Mouse (Mus musculus) hindbrain, embryonic 11.5 days (tissue): ENCODE data around the gene Amz2. TPM values are rescaled to one million over a fixed set of nuclear protein-coding genes. Genes with fewer than 3 reads are reported as not detected.
A peak's percentile ranks its signal among the peaks of the same experiment; 100 is the strongest.
"Not testable (repeated sequence)": the region's sequence is repeated elsewhere in the genome, so short reads cannot be mapped to it uniquely, and the experiment has no call there.

ENCODE experiments used
- ATAC-seq: fragments of 200-750 bp; cut with Nextera tagmentation; 2 replicates; pipeline ENCODE4 v1.8.0; 2017; ENCODE audit warnings: mild to moderate bottlenecking, moderate TSS enrichment, moderate library complexity; ENCODE audit not compliant: low FRiP score
- DNase-seq: peaks from one replicate; pipeline ENCODE4 v3.0.0-alpha.2; 2015; ENCODE audit warnings: low spot score
- H3K27ac ChIP-seq: fragments of 300-500 bp; sonication (generic); 2 replicates; pipeline ENCODE4 v1.5.1; 2014; ENCODE audit warnings: mild to moderate bottlenecking, low read depth, low read length
- H3K27me3 ChIP-seq: fragments of 300-500 bp; sonication (generic); 2 replicates; pipeline ENCODE4 v1.6.1; 2014; ENCODE audit warnings: mild to moderate bottlenecking, low read length, moderate library complexity, mixed read lengths; ENCODE audit not compliant: control insufficient read depth, insufficient read depth
- H3K36me3 ChIP-seq: fragments of 300-500 bp; sonication (generic); 2 replicates; pipeline ENCODE4 v1.6.1; 2014; ENCODE audit warnings: mild to moderate bottlenecking, low read length, moderate library complexity, mixed read lengths; ENCODE audit not compliant: control insufficient read depth, insufficient read depth
- H3K4me1 ChIP-seq: fragments of 300-500 bp; sonication (generic); replicated peaks from 2 replicates; pipeline ENCODE4 v1.6.1; 2014; ENCODE audit warnings: low read length, mixed read lengths; ENCODE audit not compliant: control insufficient read depth, insufficient read depth
- H3K4me2 ChIP-seq: fragments of 300-500 bp; sonication (generic); replicated peaks from 2 replicates; pipeline ENCODE4 v1.6.1; 2014; ENCODE audit warnings: mild to moderate bottlenecking, low read depth, low read length
- H3K4me3 ChIP-seq: fragments of 300-500 bp; sonication (generic); 2 replicates; pipeline ENCODE4 v1.5.1; 2014; ENCODE audit warnings: low read depth, low read length
- H3K9ac ChIP-seq: fragments of 300-500 bp; sonication (generic); 2 replicates; pipeline ENCODE4 v1.6.1; 2014; ENCODE audit warnings: low read depth, low read length
- H3K9me3 ChIP-seq: fragments of 300-500 bp; sonication (generic); 2 replicates; pipeline ENCODE4 v1.6.1; 2016; ENCODE audit warnings: low read length; ENCODE audit not compliant: control insufficient read depth
- WGBS: fragments of 180-500 bp; shearing (Covaris S2); extraction: QIAGEN DNeasy Blood & Tissue Kit; methylation state at CpG from one replicate; pipeline ENCODE4 v1.1.7; 2014; 5-methylcytosine and 5-hydroxymethylcytosine counted together
- polyA plus RNA-seq: library from polyadenylated mRNA; unstranded; fragments of >200 nt; fragmentation: Nextera tagmentation; extraction: Ambion mirVana; gene quantifications from 2 replicates; pipeline ENCODE4 v1.2.1, GENCODE M21; 2014

Gene Amz2
- polyA plus RNA-seq, 1 experiment from 2014 or later: 50.4 TPM

DNA sequence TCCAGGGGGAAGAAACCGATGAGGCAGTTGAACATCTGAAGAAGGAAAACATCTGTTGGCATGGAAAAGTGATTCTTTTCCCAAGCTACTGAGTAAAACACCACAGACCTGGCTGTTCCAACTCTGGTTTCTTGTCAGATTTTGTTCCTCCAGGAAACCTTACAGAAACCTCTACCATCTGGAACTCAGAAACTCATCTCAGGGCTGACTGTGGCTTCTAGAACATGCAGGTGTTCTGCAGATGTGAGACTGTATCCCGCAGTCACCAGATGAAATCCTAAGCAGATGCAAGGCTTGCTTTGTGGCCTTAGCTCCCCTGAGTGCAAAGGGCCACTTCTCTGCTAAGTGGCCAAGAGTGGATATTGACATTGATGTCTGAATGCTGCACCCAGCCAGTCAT lies 64.0 kb downstream of the Amz2 start:
- DNase-seq (no peak), ATAC-seq (no peak)
- no peak overlapping the region for H3K4me3 ChIP-seq
- H3K27me3 ChIP-seq: no peaks in the 10 kb centered on the region
- H3K4me1 ChIP-seq: no peaks in the 10 kb centered on the region
- H3K4me2 ChIP-seq: no peak overlapping the region
- WGBS: 85% methylated on average over 2 of the region's 2 CpGs
- H3K27ac ChIP-seq: no peak overlapping the region
- H3K9ac ChIP-seq: no peak overlapping the region
- H3K9me3 ChIP-seq: no peaks in the 10 kb centered on the region
- H3K36me3 ChIP-seq: no peaks in the 10 kb centered on the region

DNA sequence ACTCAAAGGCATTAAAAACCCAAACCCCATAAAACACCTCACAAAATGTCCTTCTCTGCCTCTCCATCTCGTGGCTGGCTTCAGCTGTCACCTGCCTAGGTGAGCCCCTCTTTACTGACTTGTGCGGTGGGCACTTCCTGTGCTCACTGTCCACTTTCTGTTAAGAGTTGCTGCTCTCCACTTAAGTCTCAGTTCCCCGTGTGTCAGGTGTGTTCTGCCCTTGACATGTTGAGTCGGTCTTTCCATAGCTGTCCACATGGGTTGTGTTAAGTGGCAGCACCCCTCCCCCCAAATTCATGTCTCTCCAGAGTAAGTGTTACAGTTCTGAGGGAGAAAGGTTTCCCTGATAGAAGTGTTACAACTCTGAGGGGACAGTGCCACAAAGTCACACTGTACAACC lies 66.1 kb downstream of the Amz2 start:
- H3K4me2 ChIP-seq: no peak overlapping the region
- no peaks in the 10 kb centered on the region for H3K36me3 ChIP-seq
- H3K4me3 ChIP-seq: no peak overlapping the region
- no peaks in the 10 kb centered on the region for H3K4me1 ChIP-seq
- no peaks in the 10 kb centered on the region for H3K27me3 ChIP-seq
- DNase-seq (no peak), ATAC-seq (no peak)
- no peak overlapping the region for H3K9ac ChIP-seq
- H3K9me3 ChIP-seq: no peaks in the 10 kb centered on the region
- H3K27ac ChIP-seq: no peak overlapping the region
- WGBS: 88% methylated on average over 4 of the region's 4 CpGs

DNA sequence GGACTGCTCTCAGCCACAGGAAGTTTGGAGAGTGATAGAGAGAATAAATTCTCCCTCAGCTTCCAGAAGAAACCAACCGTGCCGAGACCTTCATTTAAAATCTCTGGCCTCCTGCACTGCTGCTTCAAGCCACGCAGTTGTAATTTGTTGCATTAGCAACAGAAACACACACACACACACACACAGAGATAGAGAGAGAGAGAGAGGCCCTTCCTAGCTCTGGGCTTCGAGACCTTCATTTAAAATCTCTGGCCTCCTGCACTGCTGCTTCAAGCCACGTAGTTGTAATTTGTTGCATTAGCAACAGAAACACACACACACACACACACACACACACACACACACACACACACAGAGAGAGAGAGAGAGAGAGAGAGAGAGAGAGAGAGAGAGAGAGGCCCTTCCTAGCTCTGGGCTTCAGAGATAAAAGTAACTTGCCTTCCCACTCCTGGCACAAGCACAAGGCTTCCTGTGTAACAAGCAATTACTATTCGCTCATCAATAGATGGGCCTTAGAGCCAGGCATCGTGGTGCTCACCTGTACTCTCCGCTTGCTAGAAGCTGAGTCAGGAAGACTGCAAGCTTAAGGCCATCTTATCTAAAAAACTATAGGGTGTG lies 67.2 kb downstream of the Amz2 start:
- H3K9ac ChIP-seq, ATAC-seq, H3K36me3 ChIP-seq, H3K4me1 ChIP-seq, H3K4me3 ChIP-seq, H3K27me3 ChIP-seq, H3K4me2 ChIP-seq, H3K27ac ChIP-seq, H3K9me3 ChIP-seq, DNase-seq: not testable (repeated sequence)
- WGBS: 81% methylated on average over 8 of the region's 8 CpGs

DNA sequence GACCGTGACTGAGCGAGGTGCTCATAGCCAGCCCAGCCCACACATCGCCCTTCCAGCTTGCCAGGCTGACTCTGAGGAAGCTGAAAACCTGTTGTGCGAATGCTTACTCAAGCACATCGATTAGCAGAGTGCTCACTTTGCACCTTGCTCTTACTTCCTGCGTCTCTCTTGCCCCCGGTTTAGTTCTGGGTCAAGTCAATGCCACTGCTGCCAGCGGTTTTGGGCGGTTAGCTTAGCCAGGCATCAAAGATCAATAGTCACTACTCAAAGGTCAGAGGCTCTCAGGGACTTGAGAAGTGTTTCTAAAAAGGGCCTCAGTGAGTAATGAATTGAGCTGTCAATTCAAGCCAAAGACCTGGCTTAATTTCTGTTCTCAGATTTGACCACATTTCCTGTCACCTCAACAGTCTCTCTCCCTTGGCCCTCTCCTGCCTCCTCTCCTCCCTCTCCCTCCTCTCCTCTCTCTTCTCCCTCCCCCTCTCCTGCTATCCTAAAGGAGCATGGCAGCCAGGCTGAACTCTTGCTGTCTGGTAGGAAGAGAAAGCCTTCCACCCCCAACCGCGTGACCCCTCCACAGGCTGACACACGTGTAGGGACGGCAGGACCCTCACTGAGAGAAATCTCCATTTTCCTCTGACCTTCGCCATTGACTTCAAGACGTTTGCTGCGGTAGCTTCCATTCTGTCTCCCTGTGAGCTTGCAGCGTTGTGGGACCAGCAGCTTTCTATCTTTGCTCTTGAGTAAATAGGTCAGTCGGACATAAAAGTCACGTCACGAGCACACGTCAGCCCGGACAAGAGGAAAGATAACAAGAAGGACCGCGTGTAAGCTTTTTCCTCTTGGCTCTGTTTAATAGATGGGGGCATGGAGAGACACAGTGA lies 69.4 kb downstream of the Amz2 start:
- Histone ChIP-seq H3K9ac (no peak overlapping the region), H3K27ac (no peak overlapping the region), H3K4me2 (no peak overlapping the region), H3K36me3 (no peaks in the 10 kb centered on the region), H3K9me3 (no peaks in the 10 kb centered on the region), H3K4me1 (no peaks in the 10 kb centered on the region; the same call in 1 of the 2 replicates), H3K4me3 (no peak overlapping the region), H3K27me3 (no peaks in the 10 kb centered on the region)
- WGBS: 61% methylated on average over 24 of the region's 24 CpGs
- ATAC-seq: no peak
- DNase-seq: peak; percentile 13

DNA sequence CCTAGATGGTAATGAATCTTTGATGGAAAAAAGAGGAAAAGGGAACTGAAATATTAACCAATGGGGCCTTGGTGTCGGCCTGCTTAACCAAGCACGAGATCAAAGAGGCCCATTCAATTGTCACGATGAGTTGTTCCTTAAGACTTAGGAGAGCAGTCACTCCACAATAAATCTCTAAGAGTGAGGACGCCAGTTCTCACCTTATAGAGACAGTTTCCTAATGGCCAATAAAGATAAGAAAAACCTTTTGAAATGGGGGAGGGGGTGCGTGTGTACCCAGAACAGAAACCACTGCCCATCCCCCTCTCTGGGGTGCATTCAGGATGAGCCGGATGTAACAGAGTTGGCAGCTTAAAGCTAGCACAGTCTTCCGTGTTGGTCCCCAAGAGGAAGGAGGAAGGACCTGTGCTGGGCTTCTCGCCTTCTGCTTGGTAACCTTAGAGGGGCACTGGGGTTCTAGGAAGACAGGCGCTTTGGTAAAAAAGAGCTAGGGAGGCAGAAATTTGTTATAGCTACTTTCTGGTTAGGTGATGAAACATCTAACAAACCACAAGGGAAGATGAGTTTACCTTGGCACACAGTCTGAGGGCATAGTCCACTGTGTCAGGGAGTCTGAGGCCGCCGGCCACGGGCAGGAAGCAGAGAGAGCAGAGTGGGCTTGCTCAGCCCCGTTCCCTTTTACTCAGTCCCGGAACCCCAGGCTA lies 70.2 kb downstream of the Amz2 start:
- H3K9ac ChIP-seq: no peak overlapping the region
- no peak overlapping the region for H3K4me3 ChIP-seq
- H3K27ac ChIP-seq: no peak overlapping the region
- DNase-seq (no peak), ATAC-seq (no peak)
- H3K27me3 ChIP-seq: no peaks in the 10 kb centered on the region
- H3K4me1 ChIP-seq: no peaks in the 10 kb centered on the region; the same call in 1 of the 2 replicates
- H3K9me3 ChIP-seq: no peaks in the 10 kb centered on the region
- H3K4me2 ChIP-seq: no peak overlapping the region
- WGBS: 65% methylated on average over 14 of the region's 14 CpGs
- H3K36me3 ChIP-seq: no peaks in the 10 kb centered on the region

DNA sequence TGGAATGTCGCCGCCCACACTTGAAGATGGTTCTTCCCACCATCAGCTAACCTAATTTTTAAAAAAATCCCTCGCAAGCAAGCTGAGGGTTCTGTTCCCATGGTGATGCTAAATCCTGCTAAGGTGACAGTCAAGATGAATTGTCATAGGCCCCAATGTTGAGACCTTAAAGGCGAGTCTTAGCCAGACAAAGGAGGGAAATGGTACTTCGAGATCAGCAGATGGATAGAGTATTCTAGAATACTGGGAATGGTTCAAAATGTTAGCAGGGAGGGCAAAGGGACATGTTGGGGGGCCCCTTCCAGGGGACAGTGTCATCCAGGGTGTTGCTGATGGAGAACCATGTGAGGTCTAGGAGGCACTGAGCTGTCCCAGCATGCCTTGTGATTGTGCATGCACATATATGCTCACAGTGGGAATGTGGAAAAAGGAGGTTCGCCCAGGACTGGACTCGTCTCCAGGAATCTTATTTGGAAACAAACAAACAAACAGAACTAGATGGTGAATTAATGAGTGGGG lies 70.8 kb downstream of the Amz2 start:
- ATAC-seq (0 out of 2 replicates have a peak, but pooled peaks have one; percentile 33), DNase-seq (no peak)
- Histone ChIP-seq H3K4me1 (no peaks in the 10 kb centered on the region; the same call in 1 of the 2 replicates), H3K27ac (no peak overlapping the region), H3K4me2 (no peak overlapping the region), H3K9ac (no peak overlapping the region), H3K4me3 (no peak overlapping the region), H3K27me3 (no peaks in the 10 kb centered on the region), H3K9me3 (no peaks in the 10 kb centered on the region), H3K36me3 (no peaks in the 10 kb centered on the region)
- 78% methylated on average over 7 of the region's 7 CpGs for WGBS

DNA sequence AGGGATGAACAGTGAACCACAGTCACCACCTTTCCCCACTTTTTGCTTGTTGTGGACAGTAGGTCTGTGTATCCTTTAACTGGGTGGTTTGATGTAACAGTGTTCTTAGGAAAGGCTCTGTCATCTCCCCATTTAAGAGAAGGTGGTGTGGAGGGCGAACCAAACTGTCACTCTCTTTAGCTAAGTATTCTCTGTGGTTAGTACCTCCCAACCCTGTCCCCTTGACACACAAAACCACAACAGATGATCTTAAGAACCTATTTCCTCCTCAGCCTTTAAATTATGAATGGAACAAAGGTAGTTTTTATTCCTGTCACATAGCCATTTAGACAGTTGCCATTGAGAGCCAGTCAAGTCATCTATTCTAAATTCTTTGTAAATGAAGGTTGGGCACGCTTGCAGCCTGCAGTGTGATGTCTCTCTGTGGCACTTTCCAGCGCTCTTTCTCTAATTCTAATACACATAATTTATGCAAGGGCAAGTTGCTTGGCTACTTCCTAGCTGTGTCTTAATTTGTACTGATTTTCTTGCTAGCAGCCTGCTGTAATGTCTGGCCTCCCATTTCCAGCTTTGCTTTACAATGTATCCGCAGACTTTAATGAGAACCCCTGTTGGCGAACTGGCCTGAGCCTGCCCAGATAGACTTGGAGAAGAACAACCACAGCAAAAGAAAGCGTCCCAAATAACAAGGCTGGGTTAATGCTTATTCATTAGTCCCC lies 71.4 kb downstream of the Amz2 start:
- DNase-seq (no peak), ATAC-seq (0 out of 2 replicates have a peak, but pooled peaks have one; percentile 7)

DNA sequence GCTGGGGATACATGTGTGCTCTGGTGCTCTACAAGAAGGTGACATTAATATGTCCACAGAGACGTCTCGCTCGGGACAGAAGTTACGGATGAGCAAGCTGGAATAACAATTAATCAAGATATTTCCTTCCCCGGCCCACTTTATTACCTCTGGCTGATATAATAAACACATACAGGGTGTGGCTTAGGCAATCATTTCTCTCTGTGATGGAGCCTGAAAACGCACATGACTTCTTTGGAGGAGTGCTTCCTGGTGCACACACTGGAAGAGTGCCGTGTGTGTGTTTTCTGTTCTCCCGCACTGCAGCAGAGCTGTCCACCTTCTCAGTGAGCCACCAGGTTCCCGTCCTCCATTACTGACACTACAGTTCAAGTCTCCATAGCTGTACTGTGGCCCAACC lies 72.2 kb downstream of the Amz2 start:
- H3K9me3 ChIP-seq: no peaks in the 10 kb centered on the region
- WGBS: 82% methylated on average over 9 of the region's 9 CpGs
- ATAC-seq: no peak

More for the DNA sequence above, 71.4 kb downstream of the Amz2 start:
- H3K27ac ChIP-seq: no peak overlapping the region
- WGBS: 58% methylated on average over 6 of the region's 6 CpGs
- H3K36me3 ChIP-seq: no peaks in the 10 kb centered on the region
- no peaks in the 10 kb centered on the region; the same call in 1 of the 2 replicates for H3K4me1 ChIP-seq
- no peaks in the 10 kb centered on the region for H3K9me3 ChIP-seq
- H3K4me2 ChIP-seq: no peak overlapping the region
- no peak overlapping the region for H3K4me3 ChIP-seq
- H3K9ac ChIP-seq: no peak overlapping the region
- H3K27me3 ChIP-seq: no peaks in the 10 kb centered on the region

More for the DNA sequence above, 72.2 kb downstream of the Amz2 start:
- Histone ChIP-seq H3K36me3 (no peaks in the 10 kb centered on the region), H3K4me1 (no peaks in the 10 kb centered on the region; the same call in 1 of the 2 replicates), H3K9ac (no peak overlapping the region), H3K4me2 (no peak overlapping the region), H3K4me3 (no peak overlapping the region), H3K27me3 (no peaks in the 10 kb centered on the region), H3K27ac (no peak overlapping the region)
- DNase-seq: no peak
